Mouse (Mus musculus): ENCODE results near the gene CN725425. TPM values are rescaled to one million over a fixed set of nuclear protein-coding genes. Genes with fewer than 3 reads are reported as not detected.

Gene CN725425
- polyA plus RNA-seq, 1 experiment: not detected

DNA sequence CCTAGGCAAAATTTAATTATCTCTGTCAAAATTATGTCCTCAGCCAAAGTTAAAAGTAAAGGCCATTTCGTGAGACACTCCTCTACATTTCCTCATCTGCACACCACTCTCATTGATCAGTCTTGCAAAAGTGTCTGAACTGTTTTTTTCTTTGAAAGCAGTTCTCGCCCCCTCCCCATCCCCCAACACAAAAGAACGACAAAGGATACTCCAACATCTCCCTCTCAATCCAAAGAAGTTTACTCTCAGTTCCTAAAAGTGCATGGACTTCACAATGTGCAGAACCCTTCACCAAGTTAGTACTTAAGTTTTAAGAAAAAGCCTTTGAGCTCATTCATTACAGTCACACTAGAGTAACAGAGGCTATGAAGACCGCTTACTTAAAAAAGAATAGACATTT, 9.3 kb upstream of the CN725425 start:
- Histone ChIP-seq H3K27ac (ENCODE audit: insufficient read depth, low read length) (no peak overlapping the region), H3K4me3 (ENCODE audit: extremely low read depth, insufficient read depth, insufficient read length) (no peak overlapping the region), H3K27me3 (ENCODE audit: control insufficient read depth, insufficient read depth, low read length) (no peaks in the 10 kb centered on the region), H3K36me3 (ENCODE audit: control insufficient read depth, insufficient read depth, low read length) (no peaks in the 10 kb centered on the region), H3K4me1 (ENCODE audit: control insufficient read depth, insufficient read depth, insufficient read length) (no peaks in the 10 kb centered on the region)
- WGBS: 79% methylated on average over 4 of the region's 4 CpGs
- DNase-seq (ENCODE audit: low read depth in 1 of 2, low spot score in 2 of 2): no peak
- TF ChIP-seq CTCF (IDR thresholded peaks at IDR 0.05; ENCODE audit: extremely low read depth, insufficient read depth, insufficient read length, insufficient replicate concordance) (no peak), POLR2A (IDR thresholded peaks at IDR 0.05; ENCODE audit: low read depth, low read length) (no peak)

DNA sequence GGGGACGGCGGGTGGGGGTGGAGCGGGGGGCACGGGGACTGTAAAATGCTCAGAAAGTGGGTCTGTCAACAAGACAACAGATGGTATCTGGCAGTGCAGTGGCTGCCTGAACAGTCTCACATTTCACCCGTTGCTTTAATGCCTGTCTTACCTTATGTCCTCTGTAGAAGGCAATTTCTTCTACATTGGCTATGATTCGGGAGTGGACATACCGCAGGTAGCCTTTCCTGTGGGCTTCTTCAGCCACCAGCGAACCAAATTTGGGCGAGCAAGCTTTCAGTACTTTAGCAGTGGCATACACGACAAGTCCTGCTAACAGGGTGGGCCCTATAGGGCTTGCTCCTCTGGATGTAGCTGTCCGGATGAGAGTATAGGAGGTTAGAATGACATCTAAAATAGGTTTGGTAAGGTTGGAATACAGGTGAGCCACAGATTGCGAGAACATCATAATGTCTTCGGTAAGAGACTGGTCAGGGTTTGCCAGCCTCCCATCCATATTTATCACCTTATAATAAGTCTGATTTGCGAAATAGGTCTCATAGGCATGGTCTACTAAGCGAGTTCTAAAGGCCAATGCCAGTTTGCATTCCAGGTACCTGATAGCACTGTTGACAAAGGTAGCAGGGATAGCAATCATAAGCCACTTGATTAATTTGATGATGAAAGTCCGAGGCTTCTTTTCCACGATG, 8.6 kb upstream of the CN725425 start:
- DNase-seq (ENCODE audit: low read depth in 1 of 2, low spot score in 2 of 2): no peak
- Histone ChIP-seq H3K27me3 (ENCODE audit: control insufficient read depth, insufficient read depth, low read length) (no peaks in the 10 kb centered on the region), H3K36me3 (ENCODE audit: control insufficient read depth, insufficient read depth, low read length) (no peaks in the 10 kb centered on the region), H3K4me1 (ENCODE audit: control insufficient read depth, insufficient read depth, insufficient read length) (no peaks in the 10 kb centered on the region), H3K27ac (ENCODE audit: insufficient read depth, low read length) (peak overlapping the region; percentile 30; the same call in 1 of the 2 replicates), H3K4me3 (ENCODE audit: extremely low read depth, insufficient read depth, insufficient read length) (peak overlapping the region; percentile 12; the same call in 1 of the 2 replicates)
- TF ChIP-seq CTCF (IDR thresholded peaks at IDR 0.05; ENCODE audit: extremely low read depth, insufficient read depth, insufficient read length, insufficient replicate concordance) (no peak), POLR2A (IDR thresholded peaks at IDR 0.05; ENCODE audit: low read depth, low read length) (no peak)
- WGBS: 72% methylated on average over 17 of the region's 17 CpGs

DNA sequence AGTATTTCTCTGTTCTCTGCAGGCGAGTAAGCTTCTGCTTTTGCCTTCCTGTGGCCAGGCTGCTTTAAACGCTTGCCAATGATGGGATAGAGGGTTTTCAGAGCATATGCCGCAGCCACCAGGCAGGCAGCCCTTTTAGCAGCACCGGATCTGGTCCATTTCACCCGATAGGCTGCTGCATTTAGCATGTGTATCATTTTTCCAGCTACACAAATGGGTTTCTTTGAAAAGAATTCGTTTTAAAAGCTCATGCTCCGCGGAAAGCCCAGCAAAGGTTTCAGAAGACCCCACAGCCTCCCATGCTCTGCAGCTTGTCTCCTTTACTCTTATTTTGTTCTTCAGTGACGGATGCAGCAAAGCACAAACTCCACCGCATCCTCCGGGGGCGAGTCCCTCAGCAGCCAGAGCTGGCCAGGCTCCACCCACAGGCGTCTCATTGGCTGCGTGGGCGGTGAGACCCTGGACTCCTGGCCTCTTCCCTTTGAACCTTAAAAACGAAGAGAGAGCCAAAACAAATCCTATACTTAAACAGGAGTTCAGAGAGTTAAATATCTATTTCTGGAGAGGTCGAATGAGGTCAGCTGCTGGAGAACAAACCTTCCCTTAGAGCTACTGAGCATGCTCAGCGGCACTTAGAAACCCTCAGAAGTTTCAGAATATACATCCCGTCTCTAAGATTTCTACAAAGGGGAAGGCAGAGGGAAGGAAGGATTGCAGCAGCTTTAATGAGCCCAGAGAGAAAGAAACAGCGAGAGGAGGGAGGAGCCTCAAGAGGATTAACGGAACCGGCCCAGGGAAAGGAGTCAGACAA, 7.7 kb upstream of the CN725425 start, which contains the start of gene Abcd2:
Gene Abcd2 (minus strand): TSS at position 388 of the 811 bp plus-strand sequence.
- Histone ChIP-seq H3K27me3 (ENCODE audit: control insufficient read depth, insufficient read depth, low read length) (no peaks in the 10 kb centered on the region), H3K27ac (ENCODE audit: insufficient read depth, low read length) (peak within 1 kb of the TSS; percentile 30; the same call in 1 of the 2 replicates), H3K4me1 (ENCODE audit: control insufficient read depth, insufficient read depth, insufficient read length) (no peaks in the 10 kb centered on the region), H3K36me3 (ENCODE audit: control insufficient read depth, insufficient read depth, low read length) (no peaks in the 10 kb centered on the region), H3K4me3 (ENCODE audit: extremely low read depth, insufficient read depth, insufficient read length) (peak within 1 kb of the TSS; percentile 34)
- 1% methylated on average over 22 of the region's 22 CpGs for WGBS
- TF ChIP-seq POLR2A (IDR thresholded peaks at IDR 0.05; ENCODE audit: low read depth, low read length): no peak
- no peak for TF ChIP-seq CTCF (IDR thresholded peaks at IDR 0.05; ENCODE audit: extremely low read depth, insufficient read depth, insufficient read length, insufficient replicate concordance)
- no peak for DNase-seq (ENCODE audit: low read depth in 1 of 2, low spot score in 2 of 2)

DNA sequence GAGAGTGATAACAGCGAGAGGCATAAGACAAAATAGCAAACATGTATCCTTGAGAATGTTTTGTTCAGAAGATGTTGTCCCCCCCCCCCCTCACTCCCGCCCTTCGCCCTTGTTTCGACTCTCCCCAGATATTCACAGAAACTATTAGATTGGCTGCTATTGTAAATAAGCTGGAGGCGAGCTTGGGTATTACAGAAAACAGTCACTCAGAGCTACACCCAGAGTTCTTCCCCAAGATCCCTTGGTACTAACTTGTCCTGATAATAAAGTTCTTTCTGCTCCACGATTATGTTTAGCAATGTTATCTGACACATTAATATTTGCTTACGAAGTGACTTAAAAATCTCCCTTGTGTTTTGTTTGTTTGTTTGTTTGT, 7.1 kb upstream of the CN725425 start:
- 16% methylated on average over 7 of the region's 7 CpGs for WGBS
- TF ChIP-seq CTCF (IDR thresholded peaks at IDR 0.05; ENCODE audit: extremely low read depth, insufficient read depth, insufficient read length, insufficient replicate concordance): no peak
- no peak for TF ChIP-seq POLR2A (IDR thresholded peaks at IDR 0.05; ENCODE audit: low read depth, low read length)
- Histone ChIP-seq H3K4me1 (ENCODE audit: control insufficient read depth, insufficient read depth, insufficient read length) (no peaks in the 10 kb centered on the region), H3K36me3 (ENCODE audit: control insufficient read depth, insufficient read depth, low read length) (no peaks in the 10 kb centered on the region), H3K4me3 (ENCODE audit: extremely low read depth, insufficient read depth, insufficient read length) (peak overlapping the region; percentile 34; the same call in 1 of the 2 replicates), H3K27ac (ENCODE audit: insufficient read depth, low read length) (no peak overlapping the region), H3K27me3 (ENCODE audit: control insufficient read depth, insufficient read depth, low read length) (no peaks in the 10 kb centered on the region)
- no peak for DNase-seq (ENCODE audit: low read depth in 1 of 2, low spot score in 2 of 2)

DNA sequence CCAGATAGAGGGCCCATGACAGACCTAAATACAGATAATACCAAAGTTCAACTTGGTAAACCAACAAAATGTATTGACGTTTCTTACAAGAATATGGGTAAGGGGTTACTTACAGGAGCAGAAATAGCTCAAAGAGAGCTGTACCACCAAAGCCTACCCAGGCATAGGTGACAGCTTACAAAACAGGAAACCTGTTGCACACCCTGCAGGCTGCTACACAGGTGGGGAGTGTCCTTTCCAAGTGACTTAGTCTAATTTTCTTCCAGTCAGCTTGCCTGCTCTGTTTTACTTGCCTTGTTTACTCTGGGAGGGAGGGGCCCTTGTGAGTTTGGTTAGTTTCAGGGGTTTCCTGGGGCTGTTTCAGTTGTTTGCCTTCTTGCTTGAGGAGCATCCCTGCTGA, 1.5 kb downstream of the CN725425 start:
- no peaks in the 10 kb centered on the region for H3K36me3 ChIP-seq (ENCODE audit: control insufficient read depth, insufficient read depth, low read length)
- no peaks in the 10 kb centered on the region for H3K27me3 ChIP-seq (ENCODE audit: control insufficient read depth, insufficient read depth, low read length)
- no peak overlapping the region for H3K27ac ChIP-seq (ENCODE audit: insufficient read depth, low read length)
- H3K4me1 ChIP-seq (ENCODE audit: control insufficient read depth, insufficient read depth, insufficient read length): no peaks in the 10 kb centered on the region
- DNase-seq (ENCODE audit: low read depth in 1 of 2, low spot score in 2 of 2): no peak
- H3K4me3 ChIP-seq (ENCODE audit: extremely low read depth, insufficient read depth, insufficient read length): no peak overlapping the region
- 98% methylated on average over 1 of the region's 1 CpGs for WGBS
- TF ChIP-seq CTCF (IDR thresholded peaks at IDR 0.05; ENCODE audit: extremely low read depth, insufficient read depth, insufficient read length, insufficient replicate concordance) (no peak), POLR2A (IDR thresholded peaks at IDR 0.05; ENCODE audit: low read depth, low read length) (no peak)

DNA sequence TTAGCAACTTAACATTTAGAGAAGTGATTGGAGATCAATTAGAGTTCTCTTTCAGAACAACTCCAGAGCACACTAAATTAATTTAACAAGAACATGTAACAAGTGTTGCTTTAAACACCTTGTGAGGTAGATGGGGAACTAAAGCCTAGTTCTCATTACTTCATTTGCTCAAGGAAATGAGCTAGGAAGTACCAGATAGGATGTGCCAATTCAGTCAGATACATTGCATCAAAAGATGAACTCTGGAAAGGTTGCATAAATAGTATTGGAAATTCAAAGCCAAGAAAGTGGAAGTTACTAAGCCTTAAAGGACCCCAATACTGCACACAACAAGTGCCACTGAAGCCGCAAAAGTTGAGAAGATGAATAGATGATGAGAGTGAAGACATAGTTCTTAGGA, 3.2 kb downstream of the CN725425 start:
- WGBS: 97% methylated on average over 1 of the region's 1 CpGs
- no peak for DNase-seq (ENCODE audit: low read depth in 1 of 2, low spot score in 2 of 2)

More for the DNA sequence above, 3.2 kb downstream of the CN725425 start:
- no peak overlapping the region for H3K27ac ChIP-seq (ENCODE audit: insufficient read depth, low read length)
- no peak overlapping the region for H3K4me3 ChIP-seq (ENCODE audit: extremely low read depth, insufficient read depth, insufficient read length)
- TF ChIP-seq CTCF (IDR thresholded peaks at IDR 0.05; ENCODE audit: extremely low read depth, insufficient read depth, insufficient read length, insufficient replicate concordance) (no peak), POLR2A (IDR thresholded peaks at IDR 0.05; ENCODE audit: low read depth, low read length) (no peak)
- H3K36me3 ChIP-seq (ENCODE audit: control insufficient read depth, insufficient read depth, low read length): no peaks in the 10 kb centered on the region
- no peaks in the 10 kb centered on the region for H3K4me1 ChIP-seq (ENCODE audit: control insufficient read depth, insufficient read depth, insufficient read length)
- H3K27me3 ChIP-seq (ENCODE audit: control insufficient read depth, insufficient read depth, low read length): no peaks in the 10 kb centered on the region
